ENCODE assay signal across 9 mouse cellular contexts in genomic region chr16:91767165-91767701, GRCm38 (mm10). TPM values are rescaled to one million over a fixed set of nuclear protein-coding genes. Genes with fewer than 3 reads are reported as not detected.
DNase-seq lines count a peak whose midpoint lies in the region; ATAC-seq lines count a peak whose summit lies in the region.
"Had no signal": no experiment of that assay in that cellular context is flagged by ENCODE, and none has a peak within 500 bp of the region (broad histone marks: within the 10 kb centered on the region; RNA-seq: fewer than 3 reads in every experiment).

No protein-coding gene starts in this region.

- no peak overlapping the region for H3K4me2 ChIP-seq in kidney, embryonic 14.5 days (replicated peaks; ENCODE audit: low read depth, low read length)
- H3K4me2 ChIP-seq: hindbrain, embryonic 13.5 days had no signal

- H3K36me3 ChIP-seq in kidney, embryonic 14.5 days (ENCODE audit: control insufficient read depth, insufficient read depth, low read length): no peaks in the 10 kb centered on the region
- peaks cover 4% of the 10 kb centered on the region; the same call in 1 of the 2 replicates for H3K36me3 ChIP-seq in heart, embryonic 10.5 days
- H3K36me3 ChIP-seq: hindbrain, embryonic 13.5 days had no signal

- WGBS in kidney, embryonic 14.5 days: 76% methylated on average over 11 of the region's 11 CpGs
- 84% methylated on average over 11 of the region's 11 CpGs for WGBS in heart, embryonic 10.5 days

- H3K9me3 ChIP-seq in kidney, embryonic 14.5 days (ENCODE audit: control insufficient read depth, low read length): no peaks in the 10 kb centered on the region
- H3K9me3 ChIP-seq in heart, embryonic 10.5 days: no peaks in the 10 kb centered on the region
- H3K9me3 ChIP-seq: hindbrain, embryonic 13.5 days had no signal

- no peak overlapping the region for H3K9ac ChIP-seq in kidney, embryonic 14.5 days (ENCODE audit: low read depth, low read length)
- H3K9ac ChIP-seq: hindbrain, embryonic 13.5 days had no signal

- DNase-seq in kidney, adult 9 months: peak; percentile 61
- peak; percentile 37 for DNase-seq in NIH3T3 (ENCODE audit: low read depth)
- peak; percentile 80 to 84 for DNase-seq in cerebellum, adult 18-20 months
- peak; percentile 66 for DNase-seq in heart, embryonic 10.5 days (ENCODE audit: low spot score)
- no peak for DNase-seq in spleen, postnatal 14 days (ENCODE audit: low spot score in 2 of 2)
- no peak for DNase-seq in ovary, postnatal 36 days (ENCODE audit: low spot score)
- no peak for DNase-seq in left cerebral cortex, adult 18-20 months (ENCODE audit: low spot score in 2 of 2)

- H3K27ac ChIP-seq in kidney, embryonic 14.5 days (ENCODE audit: low read depth, low read length): no peak overlapping the region
- no peak overlapping the region for H3K27ac ChIP-seq in heart, embryonic 10.5 days

- no peak overlapping the region for H3K4me3 ChIP-seq in kidney, embryonic 14.5 days (ENCODE audit: low read length)
- no peak overlapping the region for H3K4me3 ChIP-seq in heart, embryonic 10.5 days
- H3K4me3 ChIP-seq: hindbrain, embryonic 13.5 days had no signal

- no peaks in the 10 kb centered on the region for H3K4me1 ChIP-seq in kidney, embryonic 14.5 days (ENCODE audit: control insufficient read depth, insufficient read depth, low read length)
- peaks cover 75% of the 10 kb centered on the region for H3K4me1 ChIP-seq in heart, embryonic 10.5 days

- H3K27me3 ChIP-seq in kidney, embryonic 14.5 days (ENCODE audit: control insufficient read depth, insufficient read depth, low read length): no peaks in the 10 kb centered on the region
- H3K27me3 ChIP-seq in heart, embryonic 10.5 days (ENCODE audit: insufficient read depth, poor library complexity, severe bottlenecking): no peaks in the 10 kb centered on the region
- H3K27me3 ChIP-seq: hindbrain, embryonic 13.5 days had no signal

- ATAC-seq in kidney, embryonic 14.5 days (ENCODE audit: low FRiP score, low TSS enrichment): no peak

RNA-seq across cellular contexts. Expression of gene Itsn1, which starts 38.2 kb away (rescaled TPM):
- 18.8 and 27.7 TPM in 2 replicates for polyA plus RNA-seq in kidney, embryonic 14.5 days (2014; fragmentation: Nextera tagmentation; extraction: Ambion mirVana)
- 26.0 and 26.5 TPM in 2 replicates for polyA plus RNA-seq in heart, embryonic 10.5 days (2016; fragmentation: Nextera tagmentation; extraction: Ambion mirVana)
- 100 to 1,000 TPM; 127 to 135 TPM for total RNA-seq in left cerebral cortex, adult 18-20 months (2021)

RNA-seq across cellular contexts. Expression of gene Cryzl1, which starts 38.5 kb away (rescaled TPM):
- polyA plus RNA-seq in kidney, embryonic 14.5 days (2014; fragmentation: Nextera tagmentation; extraction: Ambion mirVana): 77.3 and 82.4 TPM in 2 replicates
- 58.0 and 60.3 TPM in 2 replicates for polyA plus RNA-seq in heart, embryonic 10.5 days (2016; fragmentation: Nextera tagmentation; extraction: Ambion mirVana)
- total RNA-seq in left cerebral cortex, adult 18-20 months (2021): 100 to 1,000 TPM; 106 to 110 TPM

Comparison
In these comparisons a context has a peak if more than half of its experiments do, and no peak if none do; other contexts are left out.
1. DNase-seq: peak in kidney, adult 9 months (single experiment), NIH3T3 (single experiment), cerebellum, adult 18-20 months (2 of 2) and heart, embryonic 10.5 days (single experiment); none in spleen, postnatal 14 days (0 of 2), ovary, postnatal 36 days (single experiment) and left cerebral cortex, adult 18-20 months (0 of 2).